Mouse (Mus musculus) right cerebral cortex, postnatal 4 days (tissue): Measurements from ENCODE around the gene Mob2.

Experiments
- DNase-seq: peaks from one replicate; pipeline ENCODE4 v3.0.0-alpha.2; 2022

Mob2 gene

DNA sequence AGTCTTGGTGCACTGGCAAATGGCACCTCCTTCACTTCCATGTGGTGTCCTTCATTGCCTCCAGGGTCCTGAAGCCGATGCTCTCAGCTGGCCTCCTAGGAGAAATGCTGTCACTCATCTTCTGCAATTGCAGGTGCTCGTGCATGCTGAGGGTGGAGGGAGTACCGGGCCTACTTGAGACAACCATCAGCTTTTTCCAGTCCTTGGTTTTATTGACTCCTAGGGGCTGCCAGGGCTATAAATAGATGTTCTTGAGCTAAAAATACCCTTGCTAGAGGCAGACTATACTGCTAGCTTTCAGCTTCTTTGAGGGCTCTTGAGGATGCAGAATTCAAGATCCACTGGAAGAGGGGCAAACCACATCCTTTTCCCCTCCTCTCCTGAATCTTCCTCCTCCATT lies 16.3 kb upstream of the Mob2 start:
- DNase-seq: no peak

DNA sequence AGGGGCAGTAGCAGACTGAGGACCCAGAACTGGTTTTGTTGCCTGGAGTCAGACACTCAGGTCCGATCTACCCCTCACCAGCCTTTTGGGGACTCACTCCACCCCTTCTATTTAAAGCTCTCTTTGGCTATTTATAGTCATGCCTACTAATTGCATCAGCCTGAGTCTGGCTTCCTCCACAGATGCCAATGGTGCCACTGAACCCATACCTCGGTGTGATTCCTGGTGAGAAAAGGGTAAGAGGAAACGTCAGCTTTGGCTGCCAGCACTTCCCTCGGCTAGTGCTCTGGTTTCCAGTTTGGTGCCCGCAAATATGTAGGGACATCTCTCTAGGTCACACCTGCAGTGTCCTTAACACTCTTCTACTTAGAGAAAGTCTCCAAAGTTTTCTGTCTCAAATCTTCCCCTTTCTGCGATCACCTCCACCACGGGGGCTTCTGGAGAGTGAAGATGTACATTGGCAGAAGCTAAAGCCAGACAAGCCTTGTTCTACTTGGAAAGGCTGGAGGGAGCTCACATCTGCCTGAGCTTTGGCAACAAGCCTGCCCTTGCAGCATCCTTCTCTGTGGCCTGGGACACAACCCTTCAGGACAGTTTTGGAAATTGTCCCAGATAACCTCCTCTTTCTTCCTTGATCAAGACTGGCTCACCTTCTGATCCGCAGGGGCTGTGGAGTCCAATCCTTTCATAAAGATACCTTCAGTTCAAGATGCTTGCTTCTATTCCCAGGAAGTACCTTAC lies 13.5 kb upstream of the Mob2 start:
- no peak for DNase-seq

DNA sequence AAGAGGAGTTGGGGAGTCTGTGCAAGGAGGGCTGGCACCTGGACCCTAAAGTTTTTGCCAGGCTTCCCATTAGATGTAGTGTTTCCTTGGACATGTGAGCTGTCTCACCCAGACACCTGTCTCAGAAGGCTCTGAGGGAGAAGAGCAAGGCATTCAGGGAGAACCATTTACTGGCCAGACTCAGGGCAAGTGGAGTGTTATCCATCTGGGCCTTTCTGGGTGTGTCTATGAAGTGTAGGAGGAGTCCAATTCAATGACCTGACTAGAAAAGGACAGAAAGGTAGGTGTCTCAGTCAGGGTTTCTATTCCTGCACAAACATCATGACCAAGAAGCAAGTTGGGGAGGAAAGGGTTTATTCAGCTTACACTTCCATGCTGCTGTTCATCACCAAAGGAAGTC lies 10.9 kb upstream of the Mob2 start:
- no peak for DNase-seq

DNA sequence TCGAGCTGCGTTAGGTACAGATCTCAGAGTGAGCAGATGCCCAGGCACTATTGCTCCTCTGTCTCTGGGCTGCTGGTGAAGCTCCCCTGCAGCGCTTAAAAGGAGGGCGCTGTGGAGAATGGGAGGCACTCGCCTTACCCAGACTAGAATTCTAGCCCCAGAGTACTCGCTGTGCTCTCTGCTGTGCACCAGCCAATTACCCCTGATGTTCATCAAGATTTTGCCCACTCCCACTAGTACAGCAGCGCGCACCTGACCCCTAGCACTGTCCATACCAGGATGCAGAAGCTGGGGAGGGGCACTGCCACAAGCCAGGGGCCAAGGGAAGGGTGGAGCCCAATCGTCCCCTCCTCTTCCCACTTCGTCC lies 10.3 kb upstream of the Mob2 start:
- no peak for DNase-seq

DNA sequence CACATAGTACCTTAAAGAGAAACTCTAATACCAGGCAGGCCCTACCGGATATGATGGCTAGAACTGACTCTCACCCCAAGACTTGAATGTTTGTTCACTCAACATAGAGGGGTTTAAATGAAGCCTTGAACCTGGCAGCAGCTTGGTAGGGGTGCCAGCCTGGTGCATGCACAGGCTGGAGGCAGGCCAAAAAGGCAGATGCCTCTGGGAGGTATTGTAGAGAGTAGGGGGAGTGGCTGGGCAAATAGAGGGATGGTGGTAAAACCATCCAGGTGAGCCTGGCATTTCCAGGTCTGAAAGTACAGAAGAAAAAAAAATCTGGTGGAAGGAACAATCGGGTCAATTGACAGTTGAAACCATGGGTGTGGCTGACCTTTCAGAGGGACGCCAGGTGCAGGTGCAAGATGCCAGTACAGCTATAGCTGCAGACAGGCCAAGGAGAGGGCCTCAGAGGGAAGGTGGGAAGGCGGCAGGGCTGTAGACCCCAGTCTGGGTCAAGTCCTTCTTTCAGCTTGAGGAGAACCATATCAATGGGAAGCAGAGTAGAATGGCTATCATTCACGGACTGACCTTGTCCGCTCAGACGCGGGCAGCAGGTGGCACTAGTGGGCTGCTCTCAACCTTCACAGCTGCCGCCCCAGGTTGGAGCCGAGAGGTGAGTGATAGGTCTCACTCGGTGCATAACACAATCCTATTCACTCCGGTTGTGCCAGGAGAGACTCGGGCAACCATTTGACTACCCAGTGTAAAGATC lies 9.8 kb upstream of the Mob2 start:
- DNase-seq: peak; percentile 70

DNA sequence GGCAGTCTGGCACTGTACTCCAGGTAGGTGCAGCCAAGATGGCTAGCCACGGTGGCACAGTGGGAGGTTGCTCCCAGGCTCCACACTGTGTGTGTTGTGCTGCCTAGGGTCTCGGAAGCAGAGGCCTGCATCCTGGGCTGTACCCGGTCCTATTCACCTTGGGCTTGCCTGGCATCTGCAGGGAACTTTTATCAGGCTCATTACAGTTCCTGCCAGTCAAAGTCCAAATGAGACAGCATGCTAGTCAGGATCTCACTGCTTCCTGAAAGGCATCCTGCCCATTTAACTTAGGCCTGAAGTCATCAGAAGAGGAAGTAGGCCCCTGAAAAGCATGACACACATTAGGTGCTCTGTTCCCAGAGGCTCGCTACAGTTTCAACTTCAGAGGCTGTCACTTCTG lies 7.6 kb upstream of the Mob2 start:
- DNase-seq: no peak

DNA sequence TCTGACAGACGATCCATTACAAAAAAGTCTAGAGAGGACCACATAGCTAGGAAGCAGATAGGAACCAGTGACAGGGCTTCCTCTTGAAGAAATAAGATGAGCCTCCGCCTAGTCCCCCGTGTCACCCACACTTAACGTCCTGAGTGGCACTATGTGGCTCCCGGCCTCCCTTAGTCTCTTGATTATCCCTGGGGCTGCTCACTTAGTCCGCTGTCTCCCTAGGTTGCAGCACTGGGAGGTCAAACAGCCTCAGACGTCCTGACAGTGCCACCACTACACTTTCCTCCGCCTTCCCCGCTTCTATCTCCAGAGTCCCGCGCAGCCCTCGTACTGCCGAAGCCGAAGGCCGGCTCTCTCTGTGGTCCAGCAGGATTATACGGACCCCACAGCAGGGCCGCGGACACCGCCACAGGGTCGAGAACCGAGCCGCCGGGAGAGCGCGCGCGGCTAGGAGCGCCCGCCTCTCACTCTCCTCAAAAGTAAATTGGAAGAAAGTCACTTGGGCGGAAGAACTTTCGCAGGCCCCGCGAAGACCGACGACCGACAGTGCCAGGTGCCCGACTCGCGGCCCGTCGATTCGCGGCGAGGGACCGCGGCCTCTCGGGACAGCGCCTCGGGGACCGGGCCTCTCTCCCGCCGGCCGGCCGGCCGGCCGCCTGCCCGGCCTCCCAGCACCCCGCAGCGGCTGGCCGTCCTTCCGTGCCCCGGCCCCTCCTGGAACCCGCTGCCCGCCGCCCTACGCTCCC lies 507 bp downstream of the Mob2 start:
- DNase-seq: no peak

DNA sequence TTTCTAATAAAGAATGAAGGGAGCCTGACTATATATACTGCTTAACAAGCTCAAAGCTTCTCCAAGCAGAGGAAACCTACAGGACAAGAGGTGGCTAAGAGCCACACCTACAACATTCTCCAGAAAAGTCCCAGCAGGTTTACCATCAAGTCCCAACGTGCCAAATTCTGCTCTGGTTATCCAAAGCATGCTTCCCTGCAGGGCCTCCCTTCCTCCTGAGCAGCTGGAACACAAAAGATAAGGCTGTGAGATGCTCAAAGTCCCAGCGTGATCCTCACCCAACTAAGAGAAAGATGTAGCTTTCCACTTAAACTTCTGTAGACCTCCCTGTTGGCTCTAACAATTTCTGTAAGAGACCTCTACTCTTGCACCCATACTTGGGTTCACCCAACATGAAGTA lies 1.8 kb downstream of the Mob2 start:
- DNase-seq: no peak

DNA sequence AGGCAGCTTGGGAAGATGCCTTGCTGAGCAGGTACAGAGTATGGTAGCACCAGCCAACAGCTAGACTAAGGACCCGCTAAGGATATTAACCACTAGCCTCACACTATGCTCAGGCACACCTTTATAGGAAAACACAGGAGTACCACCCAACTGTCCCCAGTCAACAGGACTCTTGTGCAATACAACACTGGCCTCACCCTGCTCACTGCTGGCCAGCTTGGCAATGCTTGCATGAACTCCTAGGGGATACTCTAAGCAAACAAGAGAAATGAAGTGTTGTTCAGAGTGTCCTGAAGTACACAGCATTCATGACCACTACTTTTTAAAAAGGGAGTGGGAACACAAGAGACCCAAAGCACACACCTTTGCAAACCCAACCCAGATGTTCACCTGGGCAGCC lies 3.7 kb downstream of the Mob2 start:
- DNase-seq: no peak

DNA sequence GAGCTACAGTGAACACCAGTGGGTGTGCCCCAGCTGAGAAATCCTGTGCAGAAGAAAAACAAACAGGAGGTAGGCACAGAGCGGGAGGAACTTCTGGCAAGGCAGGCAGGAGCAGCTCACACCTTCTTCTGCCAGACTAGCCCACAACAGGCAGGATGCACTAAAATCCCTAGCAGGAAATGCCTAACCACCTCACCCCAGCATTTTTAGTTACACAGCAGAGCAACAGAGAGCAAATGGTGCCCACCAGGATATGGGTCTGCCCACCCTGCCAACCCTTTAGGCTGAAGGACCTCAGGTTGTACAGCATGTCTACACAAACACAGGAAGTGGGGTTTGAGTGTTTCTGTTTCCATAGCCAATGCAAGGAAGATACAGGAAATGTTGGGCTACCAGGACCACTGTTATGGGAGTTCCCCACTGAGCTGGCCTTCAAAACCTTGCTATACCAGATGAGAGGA lies 4.2 kb downstream of the Mob2 start:
- no peak for DNase-seq

DNA sequence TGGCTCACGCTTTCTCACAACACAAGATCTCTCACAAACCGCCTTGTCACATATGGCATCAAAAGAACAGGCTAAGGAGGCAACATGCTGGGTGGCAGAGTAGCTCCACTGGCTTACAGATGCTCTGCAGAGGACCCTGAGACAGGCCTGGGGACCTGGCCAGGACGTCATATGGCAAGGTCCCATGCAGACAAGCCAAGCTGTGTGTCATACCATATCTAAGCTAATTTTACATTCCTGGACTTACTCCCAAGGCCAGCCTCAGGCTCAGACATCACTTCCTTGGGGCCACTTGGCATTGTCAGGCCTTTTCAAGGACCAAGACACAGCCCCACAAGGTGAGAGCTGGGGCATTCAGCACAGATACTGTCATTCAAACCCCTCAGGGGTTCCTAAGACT lies 5.4 kb downstream of the Mob2 start:
- DNase-seq: no peak

DNA sequence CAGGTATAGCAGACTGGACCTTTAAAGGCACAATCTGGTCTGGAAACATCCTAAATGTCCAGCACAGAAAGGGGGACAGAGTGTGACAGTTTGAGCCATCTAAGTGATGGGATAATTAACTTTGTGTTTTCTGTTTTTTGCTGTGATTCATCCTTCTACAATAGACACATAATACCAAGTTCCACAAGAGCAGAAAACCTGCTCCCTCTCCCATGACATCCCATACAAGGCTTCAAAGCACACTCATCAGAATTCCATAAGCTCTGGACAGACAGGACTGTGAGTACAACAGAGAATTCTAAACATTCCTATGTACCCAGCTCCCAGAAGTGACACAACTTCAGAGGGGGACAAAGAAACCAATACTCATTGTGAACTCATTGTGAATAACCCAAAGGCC lies 10.3 kb downstream of the Mob2 start:
- no peak for DNase-seq

DNA sequence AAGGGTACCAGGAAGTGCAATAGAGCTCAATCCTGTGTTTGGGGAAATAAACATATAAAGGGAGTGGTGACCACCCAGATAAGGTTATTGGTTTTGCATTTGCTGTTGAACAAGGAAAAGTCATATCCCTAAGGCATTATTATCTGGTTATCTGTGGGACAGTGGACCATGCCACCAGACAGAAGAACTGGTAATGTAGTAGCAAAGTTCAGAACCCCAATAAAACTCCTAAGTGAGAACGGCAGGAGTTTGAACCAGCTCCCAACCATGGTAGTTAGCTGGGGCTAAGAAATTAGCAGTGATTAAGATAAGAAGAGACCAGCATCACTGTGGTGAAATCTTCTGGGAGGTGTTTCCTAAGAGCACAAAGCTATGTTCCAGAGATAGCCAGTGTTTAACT lies 14.9 kb downstream of the Mob2 start:
- DNase-seq: no peak

DNA sequence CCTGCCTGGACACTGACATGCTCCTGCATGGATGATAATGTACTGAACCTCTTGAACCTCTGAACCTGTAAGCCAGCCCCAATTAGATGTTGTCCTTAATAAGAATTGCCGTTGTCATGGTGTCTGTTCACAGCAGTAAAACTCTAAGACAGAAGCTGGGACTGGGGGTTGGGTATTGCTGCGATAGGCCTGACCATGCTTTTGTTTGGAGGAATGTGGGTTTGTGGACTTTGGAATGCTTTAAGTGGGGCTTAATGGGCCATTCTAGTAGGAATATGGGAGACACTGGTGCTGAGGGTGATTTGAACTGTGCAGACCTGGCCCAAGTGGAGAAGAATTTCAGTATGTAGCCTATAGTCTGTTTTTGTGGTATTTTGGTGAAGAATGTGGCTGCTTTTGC lies 15.5 kb downstream of the Mob2 start:
- DNase-seq: no peak

DNA sequence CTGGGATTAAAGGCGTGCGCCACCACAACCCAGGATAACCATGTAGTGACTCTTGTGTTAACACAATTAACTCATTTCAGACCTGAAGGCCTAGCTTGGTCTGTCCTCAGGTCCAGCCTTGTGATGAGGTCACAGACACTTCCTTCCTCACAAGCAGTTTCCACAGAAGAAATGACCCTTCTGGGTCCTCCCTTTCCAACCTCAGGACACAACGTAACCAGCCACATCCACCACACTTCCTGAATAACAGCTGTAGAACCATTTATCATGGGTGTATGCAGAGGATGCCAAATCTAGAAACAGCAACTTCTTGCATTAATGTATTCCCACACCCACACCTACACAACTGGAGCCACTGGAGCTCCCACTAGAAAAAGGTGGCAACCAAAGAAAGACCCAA lies 20.1 kb downstream of the Mob2 start:
- no peak for DNase-seq

DNA sequence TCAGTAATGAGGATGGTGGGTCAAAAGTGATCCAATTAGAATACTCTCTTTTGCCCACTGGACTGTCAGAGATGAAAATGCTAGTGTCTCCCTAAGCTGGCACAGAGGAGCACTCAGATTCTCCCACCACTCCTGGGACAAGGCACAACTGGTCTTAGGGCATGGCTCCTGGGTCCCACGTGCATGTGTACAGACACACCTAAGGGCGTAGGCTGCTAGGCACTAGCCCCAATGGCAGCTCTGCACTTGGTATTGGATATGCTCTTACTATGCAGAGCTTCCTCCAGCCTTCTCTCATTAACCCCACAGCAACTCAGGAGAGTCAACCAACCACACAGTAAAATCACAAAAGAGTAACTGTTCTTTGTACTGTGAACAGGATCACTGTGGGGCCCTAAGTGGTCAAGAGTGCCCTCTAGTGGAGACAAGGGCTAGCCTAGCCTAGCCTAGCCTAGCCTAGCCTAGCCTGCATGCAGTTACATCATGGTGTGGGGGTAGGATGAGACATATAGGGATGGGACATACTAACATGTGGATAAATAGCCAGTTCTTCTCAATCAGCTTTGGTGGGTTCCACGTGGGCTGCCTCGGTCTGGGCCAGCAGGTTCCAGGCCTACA lies 23.2 kb downstream of the Mob2 start:
- peak; percentile 11 for DNase-seq

DNA sequence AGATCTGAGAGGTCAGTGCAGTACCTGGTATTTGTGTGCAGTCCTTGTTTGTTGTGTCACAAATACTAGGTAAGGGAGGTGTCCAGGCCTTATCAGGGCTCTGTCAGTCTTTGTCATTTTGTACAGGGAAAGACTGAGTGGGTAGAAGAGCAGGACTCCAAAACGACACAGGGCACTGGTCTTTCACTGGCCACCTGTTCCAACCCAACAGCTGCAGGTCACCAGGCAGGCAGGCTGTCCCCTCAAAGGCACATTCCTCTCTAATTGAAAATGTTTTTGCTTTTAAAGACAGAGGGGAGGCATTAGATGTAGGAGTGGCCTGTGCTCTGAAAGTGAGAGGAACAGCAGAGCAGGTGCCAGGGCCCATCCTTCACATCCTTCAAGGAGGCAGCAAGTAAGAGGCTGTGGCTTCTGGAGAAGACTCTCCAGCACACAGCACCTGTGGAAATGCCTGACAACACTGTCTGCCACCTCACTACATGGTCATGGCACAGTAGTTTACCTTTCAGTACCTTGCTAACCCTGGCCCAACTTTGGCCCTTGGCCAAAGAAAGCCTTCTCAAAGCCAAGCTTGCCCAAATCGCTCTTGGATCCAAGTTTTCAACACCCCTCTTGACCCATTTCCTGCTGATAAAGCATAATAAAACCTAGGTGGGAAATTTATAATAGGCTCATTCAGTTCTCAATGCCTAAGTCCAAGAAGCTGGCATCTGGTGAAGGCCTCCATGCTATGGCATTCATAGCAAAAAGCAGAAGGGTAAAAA lies 25.6 kb downstream of the Mob2 start:
- DNase-seq: no peak

DNA sequence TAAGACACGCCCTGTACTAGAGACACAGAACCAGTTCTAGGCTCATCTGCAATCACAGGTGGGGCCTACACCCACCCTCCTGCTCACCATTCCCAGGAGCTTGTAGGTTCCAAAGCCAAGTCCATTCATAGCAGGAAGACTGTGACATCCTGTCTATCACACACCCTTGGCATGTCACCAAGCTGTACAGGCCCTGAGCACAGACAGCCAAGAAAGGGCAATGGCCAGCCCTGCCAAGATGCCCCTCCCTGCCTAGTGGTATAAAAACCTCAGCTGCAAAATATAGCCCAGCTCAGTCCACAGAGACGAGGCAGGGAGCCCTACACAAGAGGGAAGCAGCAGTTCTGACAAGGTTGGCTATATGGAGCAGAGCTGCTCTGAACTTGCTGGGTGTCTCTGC lies 26.7 kb downstream of the Mob2 start:
- DNase-seq: no peak

DNA sequence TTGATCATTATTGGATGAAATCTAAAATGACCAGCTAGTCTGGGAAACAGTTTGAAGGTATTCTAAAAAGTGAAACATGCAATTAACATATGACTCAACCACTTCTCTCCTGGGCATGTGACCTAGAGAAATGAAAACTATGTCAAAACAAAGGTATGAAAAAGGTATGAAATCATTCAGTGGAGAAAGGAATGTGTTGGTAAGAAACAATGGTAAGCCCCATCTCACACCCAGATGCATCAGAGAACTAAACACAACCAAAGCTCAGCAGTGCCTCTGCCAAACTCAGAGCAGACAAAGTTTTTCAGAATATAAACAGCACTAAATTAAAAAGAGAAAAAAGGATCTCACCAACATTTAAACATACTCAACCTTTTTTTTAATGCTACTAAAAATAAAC lies 30.8 kb downstream of the Mob2 start:
- DNase-seq: no peak

DNA sequence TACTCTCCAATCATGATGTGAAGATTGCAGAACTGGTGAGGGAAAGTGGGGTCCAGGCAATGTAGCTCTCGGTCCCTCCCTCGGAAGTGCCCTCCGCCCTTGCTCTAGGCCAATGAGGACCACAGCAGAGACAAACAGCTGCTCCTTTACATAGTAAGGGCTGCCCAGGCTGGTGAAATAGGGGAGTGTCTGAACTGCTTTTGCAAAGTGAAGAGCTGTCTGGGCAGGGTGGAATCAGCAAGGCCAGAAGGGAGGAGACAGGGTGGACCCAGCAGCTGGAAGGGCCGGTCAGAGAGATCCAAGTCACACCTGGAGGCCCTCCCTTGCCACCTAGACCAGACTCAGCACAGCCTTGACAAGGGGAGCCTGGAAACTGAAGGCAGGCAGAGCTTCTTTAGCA lies 34.9 kb downstream of the Mob2 start:
- DNase-seq: no peak

DNA sequence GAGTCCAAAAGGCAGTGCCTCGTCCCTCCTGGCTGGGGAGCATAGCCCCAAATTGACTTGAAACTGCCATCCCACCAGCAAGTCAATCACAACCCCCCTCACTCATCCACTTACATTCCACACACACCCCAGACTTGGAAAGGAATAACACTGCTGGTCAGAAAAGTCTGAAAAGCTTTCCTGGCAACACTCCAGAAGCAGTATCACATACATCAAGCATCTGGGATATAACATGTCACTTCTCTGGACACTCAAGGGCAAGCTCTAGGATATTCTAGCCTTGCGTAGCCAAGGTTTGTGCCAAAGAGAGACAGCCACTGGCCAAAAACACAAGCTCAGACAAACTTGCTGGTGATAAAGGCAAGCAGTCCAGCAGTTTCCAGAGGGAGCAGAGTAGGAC lies 35.7 kb downstream of the Mob2 start:
- no peak for DNase-seq

DNA sequence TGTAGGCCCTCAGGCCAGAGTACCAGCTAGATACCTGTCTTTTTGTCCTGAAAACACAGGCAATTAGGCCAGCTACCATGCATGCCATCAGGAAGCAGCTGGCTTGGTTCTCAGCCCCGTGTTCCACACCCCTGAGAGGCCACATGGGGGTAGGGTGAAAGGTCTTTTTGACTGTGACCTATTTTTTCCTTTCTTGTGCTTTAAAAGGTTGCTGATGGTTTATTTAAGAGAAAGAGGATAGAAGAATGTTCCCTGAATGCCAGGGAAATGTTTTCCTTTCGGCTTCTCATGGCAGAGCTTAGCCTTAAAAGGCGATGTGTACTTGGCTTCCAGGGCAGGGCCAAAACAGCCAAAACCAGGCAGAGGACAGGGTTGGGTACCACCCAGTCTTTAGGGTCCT lies 40.0 kb downstream of the Mob2 start:
- DNase-seq: no peak

DNA sequence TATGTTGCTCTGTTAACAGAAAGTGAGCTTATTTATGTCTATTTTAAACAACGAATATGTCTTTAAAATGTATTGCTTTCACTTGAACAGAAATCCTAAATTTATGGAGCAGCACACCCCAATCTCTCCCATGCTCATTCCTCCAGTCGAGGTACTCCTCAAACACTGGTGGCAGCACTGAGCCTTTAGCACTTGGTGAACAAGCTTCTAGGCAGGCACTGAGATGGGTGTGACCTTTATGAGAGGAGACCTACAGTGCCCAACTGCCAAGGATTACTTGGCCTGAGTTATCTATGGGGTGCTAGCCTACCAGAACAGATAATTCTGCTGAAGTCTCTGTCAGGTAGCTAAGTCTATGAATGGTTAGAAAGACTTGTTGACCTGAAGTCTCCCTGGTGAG lies 41.2 kb downstream of the Mob2 start:
- DNase-seq: no peak
